Mouse (Mus musculus): Measurements from ENCODE around the gene 4921509C19Rik.
"Not testable (repeated sequence)": the region's sequence is repeated elsewhere in the genome, so short reads cannot be mapped to it uniquely, and the experiment has no call there.

GRCm38 (mm10) chr2:151476053-151476452 lies at the start of gene 4921509C19Rik:
- TF ChIP-seq CTCF (IDR thresholded peaks at IDR 0.05; ENCODE audit: extremely low read depth, insufficient read length, insufficient replicate concordance, low read depth, low read length); POLR2A (IDR thresholded peaks at IDR 0.05; ENCODE audit: low read depth, low read length): not testable (repeated sequence)
